Mouse (Mus musculus): Measurements from ENCODE around the gene Dhtkd1.

GRCm38 (mm10) chr2:5911282-5911965 is 31.2 kb downstream of the Dhtkd1 start:
- no peak for TF ChIP-seq CTCF (IDR thresholded peaks at IDR 0.05)
- no peak for TF ChIP-seq EP300 (IDR thresholded peaks at IDR 0.05)

All from lung, postnatal 0 days (tissue).